Mouse (Mus musculus): ENCODE results near the gene Ubqlnl. TPM values are rescaled to one million over a fixed set of nuclear protein-coding genes. Genes with fewer than 3 reads are reported as not detected.

Ubqlnl gene
- polyA plus RNA-seq, 1 experiment from 2014 or later = not detected

GRCm38 (mm10) chr7:104137305-104137704 is 13.1 kb downstream of the Ubqlnl start, which contains the start of gene Olfr643:
Gene Olfr643, minus strand, starts transcription at chr7:104137405.
- H3K27me3 ChIP-seq = no peaks in the 10 kb centered on the region
- CTCF ChIA-PET = no interaction called here
- in situ Hi-C loops (cut with MboI; ENCODE audit: low pct_unique_long_range_greater_than_20kb) = no loop called here
- DNase-seq (ENCODE audit: low read depth, low spot score) (no peak), ATAC-seq (no peak)
- POLR2A ChIA-PET = no interaction called here
- TF ChIP-seq CTCF (IDR thresholded peaks at IDR 0.05) = no peak

GRCm38 (mm10) chr7:104129726-104130125 is 20.6 kb downstream of the Ubqlnl start, which contains the start of gene Ubqln5:
Gene Ubqln5, minus strand, starts transcription at chr7:104129826.
- no peak for TF ChIP-seq CTCF (IDR thresholded peaks at IDR 0.05)
- DNase-seq (ENCODE audit: low read depth, low spot score) = no peak
- CTCF ChIA-PET = no interaction called here
- no peaks in the 10 kb centered on the region for H3K27me3 ChIP-seq
- POLR2A ChIA-PET = no interaction called here
- in situ Hi-C loops (cut with MboI; ENCODE audit: low pct_unique_long_range_greater_than_20kb) = no loop called here
- no peak for ATAC-seq

- ATAC-seq (no peak), DNase-seq (ENCODE audit: low read depth, low spot score) (no peak)
- CTCF ChIA-PET = no interaction called here
- no peak for TF ChIP-seq CTCF (IDR thresholded peaks at IDR 0.05)
- POLR2A ChIA-PET = no interaction called here
- H3K27me3 ChIP-seq = no peaks in the 10 kb centered on the region
- in situ Hi-C loops (cut with MboI; ENCODE audit: low pct_unique_long_range_greater_than_20kb) = no loop called here
Observed at GRCm38 (mm10) chr7:104104757-104104972, 45.7 kb downstream of the Ubqlnl start, which contains the start of gene Olfr646. Gene Olfr646, plus strand, starts transcription at chr7:104104873.

- POLR2A ChIA-PET = no interaction called here
- no peak for DNase-seq (ENCODE audit: low read depth, low spot score)
- ATAC-seq = no peak
- CTCF ChIA-PET = no interaction called here
- in situ Hi-C loops (cut with MboI; ENCODE audit: low pct_unique_long_range_greater_than_20kb) = no loop called here
- H3K27me3 ChIP-seq = no peaks in the 10 kb centered on the region
- no peak for TF ChIP-seq CTCF (IDR thresholded peaks at IDR 0.05)
Observed at GRCm38 (mm10) chr7:104103913-104104756, 46.2 kb downstream of the Ubqlnl start.

Other genes starting within 250 kb of the Ubqlnl start
- not detected for gene Olfr65, start 247.1 kb downstream of the Ubqlnl start, polyA plus RNA-seq (2021)
- gene Olfr631, start 221.7 kb downstream of the Ubqlnl start, polyA plus RNA-seq (2021) = not detected
- gene Olfr632, start 216.2 kb downstream of the Ubqlnl start, polyA plus RNA-seq (2021) = not detected
- gene Olfr633, start 206.1 kb downstream of the Ubqlnl start, polyA plus RNA-seq (2021) = not detected
- gene Olfr635, start 179.4 kb downstream of the Ubqlnl start, polyA plus RNA-seq (2021) = not detected
- not detected for gene Olfr638, start 151.8 kb downstream of the Ubqlnl start, polyA plus RNA-seq (2021)
- 0.03 TPM for gene Olfr639, start 133.3 kb downstream of the Ubqlnl start, polyA plus RNA-seq (2021)
- gene Olfr640, start 125.0 kb downstream of the Ubqlnl start, polyA plus RNA-seq (2021) = not detected
- not detected for gene Olfr641, start 115.1 kb downstream of the Ubqlnl start, polyA plus RNA-seq (2021)
- not detected for gene Olfr642, start 97.9 kb downstream of the Ubqlnl start, polyA plus RNA-seq (2021)
- gene 4930516K23Rik, start 89.1 kb downstream of the Ubqlnl start, polyA plus RNA-seq (2021) = not detected
- gene Olfr644, start 78.7 kb downstream of the Ubqlnl start, polyA plus RNA-seq (2021) = not detected
- gene Olfr645, start 65.1 kb downstream of the Ubqlnl start, polyA plus RNA-seq (2021) = not detected
- gene Olfr646, start 45.7 kb downstream of the Ubqlnl start, polyA plus RNA-seq (2021) = 0.04 TPM
- not detected for gene Ubqln5, start 20.7 kb downstream of the Ubqlnl start, polyA plus RNA-seq (2021)
- not detected for gene Olfr643, start 13.2 kb downstream of the Ubqlnl start, polyA plus RNA-seq (2021)
- not detected for gene Ubqln3, start 7.3 kb downstream of the Ubqlnl start, polyA plus RNA-seq (2021)
- gene Olfm5, start 14.3 kb upstream of the Ubqlnl start, polyA plus RNA-seq (2021) = not detected
- gene Olfr648, start 32.8 kb upstream of the Ubqlnl start, polyA plus RNA-seq (2021) = 0.03 TPM
- not detected for gene Olfr649, start 45.4 kb upstream of the Ubqlnl start, polyA plus RNA-seq (2021)
- gene Trim6, start 68.2 kb upstream of the Ubqlnl start, polyA plus RNA-seq (2021) = 0.08 TPM
- 1.6 TPM for gene Trim34a, start 93.9 kb upstream of the Ubqlnl start, polyA plus RNA-seq (2021)
- 2.3 TPM for gene Trim5, start 137.5 kb upstream of the Ubqlnl start, polyA plus RNA-seq (2021)
- 2.1 TPM for gene Trim12a, start 164.9 kb upstream of the Ubqlnl start, polyA plus RNA-seq (2021)
- 1.4 TPM for gene Trim34b, start 178.9 kb upstream of the Ubqlnl start, polyA plus RNA-seq (2021)
- gene Trim12c, start 202.8 kb upstream of the Ubqlnl start, polyA plus RNA-seq (2021) = 12.2 TPM
- gene Trim30b, start 219.3 kb upstream of the Ubqlnl start, polyA plus RNA-seq (2021) = not detected